Mouse (Mus musculus) CD4-positive naive resting alpha-beta T cell, adult 57 days (primary cell): Measurements from ENCODE around the gene Oit1. TPM values are rescaled to one million over a fixed set of nuclear protein-coding genes. Genes with fewer than 3 reads are reported as not detected.

Experiments
- total RNA-seq: library from RNA; stranded (reverse); gene quantifications from one replicate; pipeline ENCODE4 v1.2.4, GENCODE M21; 2023

Gene Oit1
- not detected for total RNA-seq

GRCm38 (mm10) chr14:8378685-8379313 lies at the start of gene Oit1:
Gene Oit1, minus strand, starts transcription at chr14:8378754.

GRCm38 (mm10) chr14:8317194-8318097 lies 61.1 kb downstream of the Oit1 start, which contains the start of gene Fam107a:
Gene Fam107a, minus strand, starts transcription at chr14:8318023.

Other genes with a start within 250 kb of the Oit1 start
- 133 TPM for gene Pdhb, start 205.7 kb downstream of the Oit1 start, total RNA-seq
- gene Kctd6, start 164.6 kb downstream of the Oit1 start, total RNA-seq: 13.1 TPM
- not detected for gene Acox2, start 119.4 kb downstream of the Oit1 start, total RNA-seq
- gene Fam107a, start 60.7 kb downstream of the Oit1 start, total RNA-seq: not detected